Mouse (Mus musculus) thymus, postnatal 0 days (tissue): ENCODE results near the gene Cadm1. TPM values are rescaled to one million over a fixed set of nuclear protein-coding genes. Genes with fewer than 3 reads are reported as not detected.

Experiments
- DNase-seq: peaks from one replicate; pipeline ENCODE4 v3.0.0-alpha.2; 2015; ENCODE audit warnings: low spot score
- polyA plus RNA-seq: library from polyadenylated mRNA; unstranded; fragments of >200 nt; fragmentation: Nextera tagmentation; extraction: Ambion mirVana; gene quantifications from 2 replicates; pipeline ENCODE4 v1.2.1, GENCODE M21; 2015

Cadm1 gene
- polyA plus RNA-seq, 1 experiment from 2014 or later, result 7.8 TPM

DNA sequence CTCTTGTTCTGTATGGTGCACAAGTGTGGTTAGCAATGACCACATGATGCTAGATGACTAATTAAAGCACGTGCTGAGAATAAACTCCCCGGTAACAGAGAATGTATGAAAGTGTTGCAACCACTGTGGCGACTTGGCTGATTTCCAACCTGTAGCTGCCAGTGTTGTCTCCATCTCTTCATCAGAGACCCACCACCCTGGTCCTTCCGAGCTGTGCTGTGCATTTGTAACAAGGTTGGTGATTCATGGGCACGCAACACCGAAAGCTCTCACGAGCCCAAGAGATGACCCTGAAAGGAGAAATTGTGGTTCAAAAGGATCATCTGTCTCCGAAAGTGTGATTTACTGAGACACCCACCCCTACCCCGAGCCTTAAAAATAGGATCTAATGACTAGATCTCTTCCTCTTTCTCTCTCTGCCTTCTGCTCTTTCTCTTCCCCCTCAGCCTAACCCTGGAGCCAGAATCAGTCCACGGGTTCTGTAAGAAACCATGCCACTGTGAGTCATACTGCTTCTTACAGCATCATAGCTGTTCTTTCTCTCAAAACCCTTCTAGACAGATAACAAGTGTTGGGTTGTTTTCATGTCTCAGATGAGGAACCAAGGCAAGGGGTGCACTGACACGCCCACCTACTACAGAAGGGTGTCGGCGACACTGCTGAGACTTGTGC, 203.9 kb downstream of the Cadm1 start:
- peak; percentile 27 for DNase-seq

DNA sequence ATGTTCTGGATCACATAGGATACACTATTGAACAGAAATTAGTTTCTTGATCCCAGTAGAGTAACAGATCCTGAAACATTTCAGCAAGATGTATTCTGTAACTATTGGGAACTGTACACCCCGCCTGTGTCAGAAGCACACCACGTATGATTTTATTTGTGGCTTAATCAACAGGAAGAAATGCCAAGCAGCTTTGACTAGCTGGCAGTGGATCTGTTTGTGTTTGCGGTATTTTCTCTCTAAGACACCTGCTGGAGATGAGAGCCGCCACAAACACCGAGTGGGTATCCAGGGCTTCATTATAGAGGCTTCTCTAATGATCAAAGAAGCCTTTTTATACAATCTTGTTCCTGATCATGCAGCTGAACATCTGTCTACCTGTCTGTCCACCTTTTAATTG, 204.9 kb downstream of the Cadm1 start:
- DNase-seq, result no peak

DNA sequence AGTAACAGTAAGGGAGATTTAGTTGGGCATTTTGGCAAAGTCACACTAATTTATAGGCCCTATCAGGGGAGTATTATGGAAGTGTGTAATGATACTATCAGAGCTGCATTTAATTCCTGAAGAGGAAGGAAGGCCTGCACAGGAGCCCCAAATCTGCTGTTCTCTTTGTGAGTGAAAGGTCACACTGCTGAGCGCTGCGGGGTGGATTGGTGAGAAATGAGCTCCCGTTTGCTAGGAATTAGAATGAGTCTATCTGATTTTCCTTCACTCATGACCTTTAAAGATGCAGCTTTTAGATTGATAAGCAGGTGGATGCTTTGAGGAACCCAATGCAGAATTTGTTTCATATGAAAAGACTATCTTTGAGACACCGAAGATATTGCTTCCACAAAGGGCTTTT, 208.8 kb downstream of the Cadm1 start:
- no peak for DNase-seq

DNA sequence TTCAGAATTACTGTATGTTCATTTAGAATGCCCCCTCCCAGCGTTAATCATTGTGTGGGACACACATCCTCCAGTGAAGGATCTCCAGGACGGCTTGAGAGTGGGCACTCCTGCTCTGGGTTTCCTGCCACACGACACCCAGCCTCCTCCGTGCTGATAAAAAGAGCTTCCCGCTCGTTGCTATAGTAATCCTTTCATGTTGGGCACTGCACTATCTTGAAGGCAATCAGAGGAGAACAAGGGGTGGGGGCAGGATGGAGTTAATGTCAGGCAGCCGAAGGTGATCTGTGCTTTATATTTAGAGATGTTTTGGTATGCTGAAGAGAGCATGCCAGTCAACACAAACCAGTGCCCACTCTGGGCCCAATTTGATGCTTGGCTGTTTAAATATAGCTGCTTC, 209.3 kb downstream of the Cadm1 start:
- peak; percentile 41 for DNase-seq

DNA sequence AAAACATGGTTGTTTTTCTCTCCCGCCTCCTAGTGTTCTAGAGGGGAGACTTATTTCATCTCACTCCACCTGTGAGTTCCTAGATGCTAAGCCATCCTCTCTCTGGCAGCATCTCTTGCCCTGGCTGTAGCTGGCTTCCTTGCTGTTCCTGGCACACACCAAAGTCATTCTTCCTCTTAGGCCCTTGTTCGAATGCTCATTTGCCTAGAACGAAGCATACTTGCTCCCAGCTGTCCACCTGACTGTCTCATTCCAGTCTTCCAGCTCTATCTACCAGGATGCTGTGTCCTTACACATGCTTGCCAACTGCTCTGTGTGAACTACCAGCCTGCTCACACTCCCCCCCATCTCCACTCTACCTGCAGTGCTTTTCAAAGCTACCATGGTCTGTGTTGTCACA, 211.8 kb downstream of the Cadm1 start:
- DNase-seq, result no peak

DNA sequence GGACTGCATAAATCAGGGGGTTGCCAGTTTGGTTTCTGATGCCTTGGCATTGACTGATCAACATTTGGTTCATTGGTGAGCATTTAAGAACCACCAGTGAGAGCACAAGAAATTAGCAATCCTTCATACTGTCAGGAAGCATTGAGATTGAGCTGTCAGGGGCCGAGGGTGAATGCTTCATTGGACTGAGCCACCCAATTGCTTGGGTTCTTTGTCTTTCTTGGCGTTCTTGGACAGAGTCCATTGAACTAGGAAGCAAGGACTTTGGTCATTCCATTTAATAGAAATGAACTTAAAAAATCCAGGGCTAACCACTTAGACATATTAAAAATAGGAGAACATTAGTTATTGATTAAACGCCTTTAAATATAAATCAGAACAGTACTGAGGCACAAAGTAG, 214.9 kb downstream of the Cadm1 start:
- no peak for DNase-seq

DNA sequence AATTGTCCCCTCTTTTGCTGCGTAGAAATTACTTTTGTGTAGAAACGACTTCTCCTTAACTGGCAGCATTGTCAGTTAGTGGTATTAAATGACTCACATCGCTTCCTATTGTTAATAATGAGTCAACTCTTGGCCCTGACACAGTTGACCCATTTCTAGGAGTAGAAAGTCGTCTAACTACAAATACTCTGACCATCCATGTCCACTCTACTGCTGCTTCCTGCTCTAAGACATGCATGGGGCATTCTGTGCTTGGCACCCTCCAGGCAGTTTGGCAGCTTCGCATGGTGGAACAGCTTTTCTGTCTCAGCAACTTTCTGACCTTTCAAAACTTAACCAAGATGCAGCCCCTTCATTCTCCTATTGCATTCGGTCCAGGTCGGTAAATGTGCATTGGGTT, 215.7 kb downstream of the Cadm1 start:
- no peak for DNase-seq

DNA sequence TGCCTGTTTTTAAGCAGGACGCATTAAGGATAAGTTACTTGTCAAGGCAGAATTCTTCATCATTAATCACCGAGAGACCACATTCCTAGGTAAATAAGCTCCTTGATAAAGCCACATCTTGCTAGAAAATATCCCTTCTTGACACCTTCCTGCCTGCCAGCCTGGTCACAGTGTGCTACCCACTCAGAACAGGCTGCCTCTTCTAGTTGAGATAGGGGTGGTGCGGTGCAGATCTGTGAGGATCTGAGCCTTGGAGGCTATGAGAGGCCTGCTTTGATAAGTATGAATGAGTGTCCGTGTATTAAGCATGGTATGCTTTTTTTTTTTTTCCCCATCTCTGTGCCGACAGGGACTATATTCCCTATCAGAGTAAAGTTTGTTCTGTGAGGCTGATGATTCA, 219.2 kb downstream of the Cadm1 start:
- no peak for DNase-seq

DNA sequence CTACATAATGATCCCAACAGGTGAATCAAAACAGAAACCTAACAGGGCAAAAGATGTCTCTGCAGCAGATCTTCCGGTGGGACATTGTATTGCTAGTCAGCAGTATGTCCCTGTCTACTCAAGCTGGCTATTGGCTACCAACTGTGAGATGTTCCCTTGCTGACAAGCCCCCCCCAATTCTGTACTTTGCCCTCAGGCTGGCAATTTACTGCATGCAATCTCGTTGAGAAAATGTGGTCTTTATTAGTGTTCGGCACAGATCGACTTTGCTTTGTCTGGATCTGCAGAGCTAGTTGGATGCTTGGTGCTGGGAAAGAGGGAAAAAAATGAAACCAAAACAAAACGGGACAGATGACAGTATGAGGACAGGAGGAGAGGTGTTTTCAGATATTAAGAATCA, 222.5 kb downstream of the Cadm1 start:
- DNase-seq, result no peak

DNA sequence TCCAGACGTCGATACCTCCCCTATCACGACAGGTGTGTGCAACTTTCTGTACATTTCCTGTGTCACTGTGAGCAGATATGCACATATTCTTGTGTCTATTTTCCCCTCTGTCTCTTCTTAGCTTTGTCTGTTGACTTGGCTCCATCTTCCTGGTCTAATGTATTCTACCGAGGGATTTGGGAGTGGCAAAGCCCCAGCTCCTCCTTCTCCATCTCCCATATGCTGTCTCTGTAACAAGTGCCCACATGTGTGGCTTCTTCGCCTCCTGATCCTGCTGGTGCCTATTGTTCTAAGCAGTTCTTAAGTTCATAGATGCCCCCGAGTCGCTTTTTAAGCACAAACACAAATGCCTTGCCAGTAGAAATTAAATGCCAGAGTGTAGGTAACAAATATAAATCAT, 223.2 kb downstream of the Cadm1 start:
- DNase-seq, result no peak

DNA sequence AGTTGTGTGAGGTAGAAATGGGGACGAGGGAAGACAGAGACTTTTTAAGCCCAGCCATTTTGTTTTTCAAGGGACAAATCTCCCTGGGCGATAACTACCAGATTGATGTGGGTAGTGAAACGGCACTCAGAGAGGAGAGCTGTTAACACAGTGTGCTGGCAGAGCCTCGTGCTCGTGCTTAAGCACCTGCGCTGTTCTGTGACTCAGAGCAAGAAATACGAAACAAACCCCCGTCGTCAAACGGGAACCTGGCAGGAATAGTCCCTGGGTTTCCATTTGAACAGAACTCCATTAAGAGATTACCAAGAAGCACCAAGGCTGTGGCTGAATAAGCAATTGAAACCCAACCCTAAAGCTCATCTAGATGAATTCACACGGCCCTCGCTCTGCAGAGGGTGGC, 225.1 kb downstream of the Cadm1 start:
- no peak for DNase-seq

DNA sequence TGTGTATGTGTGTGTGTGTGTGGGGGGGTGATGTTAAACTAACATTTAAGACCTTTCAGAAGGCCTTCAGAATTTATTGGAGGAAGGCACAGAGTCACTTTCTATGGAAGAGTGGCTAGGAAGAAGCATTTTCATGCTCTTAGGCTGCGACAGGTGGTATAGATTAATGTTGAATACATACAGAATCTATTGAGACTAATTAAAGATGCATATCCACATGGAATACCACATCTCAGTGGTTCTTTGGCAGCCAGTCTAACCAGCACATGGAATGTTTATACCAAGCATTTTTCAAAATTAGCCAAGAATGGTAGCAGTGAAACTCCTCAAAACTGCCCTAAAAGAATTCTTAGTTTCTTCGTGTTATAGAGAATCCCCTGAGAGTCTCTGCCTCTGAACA, 227.8 kb downstream of the Cadm1 start:
- no peak for DNase-seq

DNA sequence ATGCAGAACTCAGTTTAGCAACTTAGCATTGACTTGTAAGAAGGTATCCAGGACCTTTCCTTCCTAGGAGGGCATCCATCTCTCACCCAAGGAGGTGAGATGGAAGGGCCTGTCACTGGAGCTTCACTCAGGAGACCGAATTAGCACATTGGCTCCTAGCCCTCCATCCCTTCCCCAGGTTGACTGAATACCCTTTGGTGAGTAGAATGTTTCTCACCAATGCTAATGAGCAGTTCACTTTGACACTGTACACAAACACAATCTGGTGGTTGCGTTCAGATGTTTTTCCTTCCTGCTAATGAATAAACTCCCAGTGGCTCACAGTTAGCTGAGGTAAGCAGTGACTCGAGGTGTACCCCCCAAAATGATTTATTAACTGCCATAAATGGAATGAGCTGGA, 228.3 kb downstream of the Cadm1 start:
- DNase-seq, result no peak

DNA sequence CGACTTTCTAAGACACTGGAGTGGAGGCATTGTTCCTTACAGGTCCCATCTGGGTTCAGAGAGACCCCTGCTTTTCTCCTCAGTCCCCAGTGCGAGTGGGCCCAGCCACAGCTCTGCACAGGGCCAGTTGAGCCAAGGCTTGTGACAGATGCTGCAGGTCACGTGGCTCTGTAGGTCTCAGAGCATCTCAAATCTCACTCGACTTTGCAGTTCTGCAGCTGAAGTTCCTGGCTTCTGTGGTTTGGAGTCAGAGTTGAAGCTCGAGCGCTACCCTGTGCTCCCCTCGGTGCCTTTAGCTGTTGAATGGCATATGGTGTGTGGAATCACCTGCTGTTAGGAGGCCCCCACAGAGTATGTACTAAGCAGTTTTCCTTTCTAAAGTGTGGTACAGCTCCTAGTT, 229.8 kb downstream of the Cadm1 start:
- no peak for DNase-seq

DNA sequence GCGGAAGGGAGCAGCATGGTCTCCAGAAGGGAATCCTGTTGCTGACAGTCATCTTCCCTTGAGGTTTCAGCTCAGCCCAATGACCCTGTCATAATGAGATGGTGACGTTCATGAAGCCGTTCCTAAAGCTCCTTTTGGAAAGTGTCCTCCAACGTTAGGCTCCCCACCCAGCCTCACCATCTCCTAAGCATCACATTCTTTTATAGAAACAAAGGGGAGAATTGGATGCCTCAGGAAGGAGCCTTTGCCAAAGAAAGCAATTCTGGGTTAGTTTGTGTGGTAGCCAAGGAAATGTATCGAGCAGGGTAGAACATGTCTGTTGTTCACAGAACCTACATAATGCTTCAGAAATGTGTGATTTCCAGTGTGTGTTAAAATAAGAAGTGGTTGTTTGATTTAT, 231.6 kb downstream of the Cadm1 start:
- DNase-seq, result no peak

DNA sequence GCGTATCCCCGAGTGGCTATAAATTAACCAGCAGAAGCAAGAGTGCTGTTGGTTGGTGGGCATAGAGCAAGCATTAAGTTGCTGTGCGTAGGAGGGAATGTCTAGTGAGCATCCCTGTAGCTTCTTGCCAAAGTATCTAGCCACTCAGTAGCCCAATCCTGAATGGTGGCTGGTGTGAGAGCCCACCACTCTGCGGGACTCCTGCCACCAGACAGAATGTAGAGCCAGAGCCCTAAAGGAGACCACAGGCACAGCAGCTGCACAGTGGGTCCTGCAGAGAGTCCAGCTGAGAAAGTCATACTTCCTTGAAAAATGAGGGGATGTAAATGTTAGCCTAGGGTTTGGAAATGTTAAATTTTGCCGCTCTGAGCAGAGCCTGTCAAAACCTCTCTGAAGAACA, 232.9 kb downstream of the Cadm1 start:
- no peak for DNase-seq

DNA sequence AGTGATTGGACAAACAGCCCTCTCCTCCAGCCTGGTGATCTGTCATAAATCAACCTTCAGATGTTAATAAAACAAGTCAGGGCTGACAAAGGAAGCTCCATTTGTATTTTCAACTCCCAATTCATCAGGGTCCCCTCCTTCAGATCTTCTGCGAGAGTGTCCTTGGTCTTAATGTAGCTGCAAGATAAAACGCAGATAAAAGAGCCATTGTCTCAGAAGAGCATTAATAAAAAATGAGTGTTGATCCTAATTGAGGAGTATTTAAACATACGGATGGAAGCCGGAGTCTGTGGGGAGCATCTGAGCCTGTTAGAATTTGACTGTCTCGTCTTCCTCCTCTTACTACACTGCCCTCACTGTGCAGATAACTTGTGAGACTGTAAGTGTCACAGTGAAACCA, 234.9 kb downstream of the Cadm1 start:
- no peak for DNase-seq

DNA sequence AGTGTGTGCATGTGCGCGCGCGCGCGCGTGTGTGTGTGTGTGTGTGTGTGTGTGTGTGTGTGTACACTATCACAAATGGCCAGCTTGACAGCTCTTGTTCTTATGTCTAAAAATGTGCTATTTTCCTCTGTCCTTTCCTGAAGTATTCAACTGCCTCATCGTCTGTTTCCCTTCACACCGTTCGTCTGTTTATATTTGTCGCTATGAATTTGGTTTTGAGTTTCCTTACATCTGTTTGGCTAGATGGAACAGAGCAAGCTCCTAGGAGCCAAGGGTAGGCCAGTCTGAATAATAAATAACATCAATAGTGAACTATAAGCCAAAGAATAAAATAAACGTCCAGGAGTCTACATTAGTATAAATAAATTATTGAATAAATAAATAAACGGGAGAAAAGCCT, 235.3 kb downstream of the Cadm1 start:
- no peak for DNase-seq

DNA sequence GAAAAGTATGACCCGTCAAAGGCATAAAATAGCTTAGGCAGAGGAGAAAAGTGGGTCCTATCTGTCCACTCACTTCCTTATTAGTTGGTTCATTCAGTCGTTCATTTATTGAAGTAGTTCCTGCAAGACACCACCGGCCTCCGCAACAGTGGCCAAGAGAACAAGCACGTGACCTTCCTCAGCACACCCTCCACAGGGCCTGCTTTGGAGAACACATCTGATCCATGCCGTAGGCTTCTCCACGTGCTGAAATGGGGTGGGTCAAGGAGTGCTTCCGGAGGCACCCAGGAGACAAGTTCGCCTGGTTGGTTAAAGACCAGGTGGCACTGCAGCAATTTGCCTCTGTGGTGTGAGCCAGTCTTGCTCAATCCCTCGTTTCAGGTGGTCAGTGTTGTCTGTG, 236.4 kb downstream of the Cadm1 start:
- DNase-seq, result no peak

DNA sequence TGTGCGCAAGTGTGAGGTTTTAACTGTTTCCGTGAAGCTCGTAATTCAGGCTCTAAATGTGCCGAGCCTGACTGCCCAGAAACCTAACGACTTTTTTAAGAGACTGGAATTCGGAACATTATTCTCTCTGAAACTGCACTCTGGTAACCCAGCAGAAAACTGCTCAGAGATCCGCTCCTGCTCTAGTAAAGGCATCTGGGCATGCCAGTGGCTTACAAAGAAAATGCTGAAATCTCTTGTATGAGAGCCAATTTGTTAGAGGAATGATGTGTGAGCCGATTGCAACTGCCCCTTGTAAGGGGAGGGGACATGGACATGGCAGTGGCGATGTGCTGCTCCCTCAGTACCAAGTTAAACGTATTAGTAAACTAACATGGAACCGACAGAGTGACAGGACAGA, 240.9 kb downstream of the Cadm1 start:
- no peak for DNase-seq

DNA sequence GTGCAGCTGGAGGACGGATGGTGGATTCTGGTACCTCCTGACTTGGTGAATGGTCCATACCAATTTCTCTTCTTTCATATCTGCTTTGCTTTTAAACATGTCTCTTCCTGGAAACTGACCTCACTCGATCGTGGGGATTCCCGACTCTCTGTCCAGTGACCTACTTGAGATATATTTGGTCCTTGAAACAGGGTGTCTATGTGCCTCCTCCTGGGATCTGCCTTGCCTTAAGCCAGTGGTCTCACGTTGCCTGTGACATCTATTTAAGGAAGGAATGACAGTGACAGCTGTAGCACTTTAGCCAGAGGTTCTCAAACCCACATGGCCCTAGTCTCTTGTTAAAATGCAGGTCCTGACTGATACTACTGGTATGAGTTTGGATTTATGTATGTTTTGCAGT, 242.0 kb downstream of the Cadm1 start:
- DNase-seq, result no peak

DNA sequence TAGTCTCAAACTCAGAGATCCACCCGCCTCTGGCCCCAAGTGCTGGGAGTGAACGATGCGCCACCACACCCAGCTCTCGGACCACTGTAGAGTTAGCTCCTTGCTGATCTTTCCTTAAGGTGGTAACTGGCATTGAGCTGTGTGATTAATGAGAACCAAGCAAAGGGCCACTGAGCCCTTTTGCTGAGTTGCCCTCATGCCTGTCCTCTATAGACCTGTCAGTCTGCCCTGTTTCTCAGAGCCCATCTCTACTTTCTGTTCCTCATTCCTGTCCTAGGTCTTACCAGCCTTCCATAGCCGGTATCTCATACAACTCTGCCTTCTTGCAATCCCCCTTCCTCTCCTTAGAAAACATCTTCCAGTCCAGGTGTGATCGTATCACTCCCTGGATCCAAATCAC, 242.8 kb downstream of the Cadm1 start:
- no peak for DNase-seq

DNA sequence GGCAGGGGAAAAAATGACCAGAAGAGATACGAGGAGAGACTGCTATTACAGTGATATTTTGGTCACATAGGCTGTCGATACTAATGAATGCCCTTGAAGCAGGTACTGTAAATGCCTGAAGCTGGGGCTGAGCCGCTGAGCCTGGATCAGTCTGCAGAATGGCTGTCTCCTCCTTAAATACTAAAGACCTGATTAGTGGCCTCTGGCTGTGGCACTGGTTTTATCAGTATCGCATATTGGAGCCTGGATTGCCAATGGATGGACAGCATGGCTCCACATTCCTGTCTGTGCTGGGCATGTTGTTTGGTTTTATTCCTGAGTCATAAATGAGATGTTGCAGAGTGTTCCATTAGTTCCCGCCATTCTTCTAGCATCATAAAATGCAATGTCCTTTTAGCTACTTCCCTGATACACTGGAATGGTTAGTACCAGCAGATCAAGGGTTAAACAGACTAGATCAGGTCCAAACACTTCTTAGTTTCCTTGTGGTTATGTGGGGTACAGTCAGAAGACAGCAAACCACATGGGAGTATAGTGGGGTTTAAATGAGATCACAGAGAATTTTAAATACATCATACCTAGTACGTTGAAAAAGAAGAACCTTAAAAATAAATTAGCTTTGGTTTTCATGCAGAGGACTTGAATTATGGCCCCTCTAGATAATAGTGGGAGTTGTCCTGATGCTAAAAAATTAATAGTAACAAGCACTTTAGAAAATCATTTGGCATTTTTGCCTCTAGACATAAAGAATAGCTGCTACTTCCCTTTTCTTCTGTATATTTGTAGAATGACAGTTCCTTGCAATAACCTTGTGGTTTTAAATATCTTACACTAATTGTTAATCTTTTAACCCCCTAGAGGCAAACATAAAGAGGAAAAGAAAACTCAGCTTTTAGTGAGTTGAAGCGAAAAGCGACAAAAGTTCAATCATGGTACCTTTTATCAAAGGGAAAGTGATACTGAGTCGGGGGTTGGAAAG, 247.3 kb downstream of the Cadm1 start:
- no peak for DNase-seq
